Mouse (Mus musculus) right cerebral cortex, adult 18-20 months (tissue): ENCODE results near the gene Prlh.

Experiments
- DNase-seq: peaks from one replicate; pipeline ENCODE4 v3.0.0; 2022; ENCODE audit warnings: mixed read lengths

Prlh gene

DNA sequence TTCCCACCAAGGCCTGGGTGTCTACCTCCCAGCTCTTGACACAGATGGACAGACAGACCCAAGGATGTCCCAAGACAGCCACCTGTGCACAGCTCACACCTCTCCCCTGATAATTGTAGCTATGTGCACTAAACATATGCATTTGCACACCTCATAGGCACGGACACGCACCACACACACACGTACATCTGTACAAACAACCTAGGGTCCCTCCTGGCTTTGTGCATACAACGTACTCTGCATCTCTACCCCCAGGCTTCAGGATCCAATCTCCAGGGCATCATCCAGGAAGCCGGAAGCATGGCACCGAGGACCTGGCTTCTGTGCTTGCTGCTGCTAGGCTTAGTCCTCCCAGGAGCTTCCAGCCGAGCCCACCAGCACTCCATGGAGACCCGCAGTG lies at the start of gene Prlh:
Gene Prlh, plus strand, starts transcription at position 301 of the 400 bp plus-strand sequence.
- no peak for DNase-seq

- no peak for DNase-seq
These were observed 49.5 kb upstream of the Prlh start for GRCm38 (mm10) chr1:90903211-90903945.

- DNase-seq, result peak; percentile 83
These were observed 48.9 kb upstream of the Prlh start for GRCm38 (mm10) chr1:90903971-90904458.

- DNase-seq, result no peak
These were observed 48.0 kb upstream of the Prlh start for GRCm38 (mm10) chr1:90904729-90905404.

DNA sequence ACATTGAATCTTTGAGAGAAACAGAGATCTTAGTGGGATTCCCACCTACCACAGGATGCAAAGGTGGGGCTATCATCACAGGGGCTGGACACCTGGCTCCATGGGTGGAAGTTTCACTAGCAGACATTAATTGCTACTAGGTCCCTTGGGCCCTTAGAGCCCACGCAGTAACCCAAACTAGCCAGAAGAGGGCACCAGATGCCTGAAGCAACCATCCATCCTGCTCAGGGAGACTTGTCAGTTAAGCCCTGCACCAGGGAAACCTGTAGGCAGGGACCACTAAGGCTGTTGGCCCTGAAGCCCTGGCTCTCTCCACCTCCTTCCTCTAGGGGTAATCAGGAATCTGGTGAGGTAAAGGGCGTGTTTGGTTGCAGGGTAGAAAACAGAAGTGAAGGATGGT lies 46.6 kb upstream of the Prlh start:
- DNase-seq, result no peak

- DNase-seq, result no peak
These were observed 43.7 kb upstream of the Prlh start for GRCm38 (mm10) chr1:90909161-90909560.

DNA sequence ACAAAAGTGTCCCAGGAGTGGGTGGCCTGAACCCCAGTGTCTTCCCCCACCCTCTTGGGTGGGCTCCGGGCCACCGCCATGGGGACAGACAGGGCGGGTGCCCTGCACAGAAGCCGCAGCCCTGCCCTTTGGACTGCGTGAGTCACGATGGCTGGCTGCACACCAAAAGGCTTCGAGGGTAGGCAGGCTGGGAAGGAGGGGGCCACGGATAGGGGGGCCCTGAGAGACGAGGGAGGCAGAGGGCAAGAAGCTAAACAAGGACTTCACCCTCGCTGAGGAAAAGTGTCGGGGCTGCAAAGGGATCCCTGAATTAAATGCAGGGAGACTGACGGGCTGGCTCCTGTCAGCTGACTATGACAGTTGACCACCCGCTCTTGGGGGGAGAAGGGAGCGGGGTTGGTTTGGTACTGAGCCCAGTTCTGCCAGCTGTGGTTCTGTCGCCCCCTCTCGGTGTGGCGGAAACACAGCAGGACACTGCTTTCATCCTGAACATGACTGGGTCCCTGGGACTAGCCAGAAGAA lies 43.2 kb upstream of the Prlh start:
- DNase-seq, result no peak

GRCm38 (mm10) chr1:90913231-90913630 lies 39.7 kb upstream of the Prlh start:
- no peak for DNase-seq

DNA sequence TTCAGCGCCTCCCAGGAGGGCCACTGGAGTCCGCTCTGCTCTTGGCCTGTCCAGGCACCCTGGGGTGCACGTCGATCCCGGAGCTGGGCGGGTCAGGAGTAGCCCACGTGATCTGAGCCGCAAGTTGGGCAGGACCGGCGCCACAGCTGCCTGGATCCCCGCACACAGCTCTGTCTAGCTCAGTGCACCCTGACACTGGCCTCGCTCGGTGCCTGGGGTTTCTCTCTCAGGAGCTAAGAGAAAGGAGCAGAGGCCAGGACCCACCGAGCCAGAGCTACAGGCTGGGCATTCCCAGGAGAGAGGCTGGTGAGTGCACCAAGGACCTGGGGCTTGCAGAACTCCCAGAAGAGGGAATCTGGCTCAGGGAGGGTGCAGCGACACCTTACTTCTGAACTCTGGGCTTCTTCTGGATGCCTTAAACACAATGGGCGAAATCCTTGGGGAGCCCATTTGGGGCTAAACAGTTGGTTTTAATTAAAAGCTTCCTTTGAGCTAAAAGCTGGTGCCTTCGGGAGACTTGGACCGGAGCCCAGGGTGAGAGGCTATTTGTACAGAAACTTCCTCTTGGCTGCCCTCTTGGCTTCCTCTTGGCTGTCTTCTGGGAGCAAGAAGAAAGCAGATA lies 37.8 kb upstream of the Prlh start, which contains the start of gene Mlph:
Gene Mlph, plus strand, starts transcription at position 138 of the 622 bp plus-strand sequence.
- no peak for DNase-seq

- DNase-seq, result no peak
These were observed 35.4 kb upstream of the Prlh start for GRCm38 (mm10) chr1:90917509-90917908.

DNA sequence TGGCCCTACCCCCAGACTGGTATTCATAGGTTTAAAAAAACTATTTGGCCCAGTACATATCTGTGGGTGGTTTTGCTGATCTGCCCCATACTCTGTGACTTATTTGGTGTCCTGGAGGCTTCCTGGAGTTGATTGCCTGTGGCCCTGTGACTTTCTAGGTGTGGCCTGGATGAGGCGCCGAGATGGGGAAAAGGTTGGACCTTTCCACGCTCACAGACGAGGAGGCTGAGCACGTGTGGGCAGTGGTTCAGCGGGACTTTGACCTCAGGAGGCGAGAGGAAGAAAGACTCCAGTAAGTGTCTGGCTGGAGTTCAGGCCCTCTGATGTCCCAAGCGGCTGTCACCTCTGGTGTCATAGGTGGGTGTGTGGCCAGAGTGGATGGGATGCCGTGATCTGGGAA lies 31.2 kb upstream of the Prlh start:
- no peak for DNase-seq

DNA sequence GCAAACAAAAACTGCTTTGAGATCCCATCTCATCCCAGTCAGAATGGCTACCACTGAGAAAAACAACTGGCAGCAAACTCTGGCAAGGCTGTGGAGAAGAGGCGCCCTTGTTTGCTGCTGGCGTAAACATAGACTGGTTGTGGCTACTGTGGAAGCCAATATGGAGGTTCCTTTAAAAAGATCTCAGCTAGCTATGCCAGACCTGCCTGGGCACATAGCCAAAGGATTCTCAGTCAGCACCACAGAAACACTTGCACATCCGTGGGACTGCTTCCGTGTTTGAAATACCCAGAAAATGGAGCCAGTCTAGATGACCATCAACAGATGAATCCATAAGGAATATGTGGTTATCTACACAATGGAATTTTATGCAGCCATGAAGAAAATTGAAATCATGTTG lies 26.9 kb upstream of the Prlh start:
- no peak for DNase-seq

DNA sequence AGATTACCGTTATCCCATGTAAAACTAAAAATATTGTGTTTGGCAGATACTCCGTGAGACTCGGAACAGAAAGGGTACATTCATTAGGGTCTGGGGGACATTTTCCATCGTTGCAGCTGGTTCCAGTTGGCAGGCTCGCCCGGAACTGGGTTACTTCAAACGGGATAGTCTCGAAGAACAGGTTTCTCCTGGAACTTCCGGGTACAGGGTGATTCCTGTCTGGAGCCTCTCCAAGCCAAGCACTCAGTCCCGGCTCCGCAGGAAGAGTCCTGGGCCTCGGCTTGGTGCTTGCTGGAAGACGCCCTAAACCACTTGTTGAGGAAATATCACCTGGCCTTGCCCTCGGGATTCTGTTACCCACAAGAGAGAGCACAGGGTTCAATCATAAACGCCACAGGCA lies 25.6 kb upstream of the Prlh start:
- no peak for DNase-seq

DNA sequence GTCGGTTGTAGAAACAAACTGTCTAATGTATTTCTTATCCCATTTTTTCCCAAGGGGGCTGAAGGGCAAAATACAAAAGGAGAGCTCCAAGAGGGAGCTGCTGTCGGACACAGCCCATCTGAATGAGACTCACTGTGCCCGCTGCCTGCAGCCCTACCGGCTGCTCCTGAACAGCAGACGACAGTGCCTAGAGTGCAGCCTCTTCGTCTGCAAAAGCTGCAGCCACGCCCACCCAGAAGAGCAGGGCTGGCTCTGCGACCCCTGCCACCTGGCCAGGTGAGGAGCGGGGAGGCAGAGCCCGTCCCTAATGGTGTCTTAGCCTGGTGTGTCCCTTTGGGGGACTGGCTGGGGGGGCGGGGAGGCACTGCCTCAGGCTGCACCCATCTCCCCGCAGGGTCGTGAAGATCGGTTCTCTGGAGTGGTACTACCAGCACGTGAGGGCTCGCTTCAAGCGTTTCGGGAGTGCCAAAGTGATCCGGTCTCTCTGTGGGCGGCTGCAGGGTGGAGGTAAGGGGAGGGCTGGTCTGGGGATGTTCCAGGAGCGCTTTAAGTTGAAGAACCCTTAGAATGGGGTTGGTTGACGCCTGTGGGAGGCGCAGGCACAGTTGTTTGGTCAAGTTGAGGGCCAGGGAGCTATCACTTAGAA lies 24.9 kb upstream of the Prlh start:
- no peak for DNase-seq

DNA sequence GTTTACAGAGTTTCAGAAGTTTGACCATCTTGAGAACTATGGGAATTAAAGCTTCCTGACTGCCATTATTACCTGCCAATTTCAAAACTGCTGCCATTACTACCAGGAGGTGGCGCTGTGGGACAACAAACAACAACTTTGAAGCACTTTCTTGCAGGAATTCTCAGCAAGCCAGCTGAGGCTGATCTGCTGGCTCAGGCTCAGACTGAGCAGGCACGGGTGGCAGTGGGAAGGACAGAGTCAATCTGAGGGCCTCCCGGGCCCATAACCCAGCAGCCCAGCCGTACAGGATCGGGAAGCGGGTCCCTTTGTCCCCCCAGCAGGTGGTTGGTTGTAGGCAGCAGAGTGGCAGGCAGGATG lies 24.4 kb upstream of the Prlh start:
- peak; percentile 86 for DNase-seq

- no peak for DNase-seq
These were observed 19.9 kb upstream of the Prlh start for GRCm38 (mm10) chr1:90933001-90933400.

- no peak for DNase-seq
These were observed 15.9 kb upstream of the Prlh start for GRCm38 (mm10) chr1:90936990-90937389.

DNA sequence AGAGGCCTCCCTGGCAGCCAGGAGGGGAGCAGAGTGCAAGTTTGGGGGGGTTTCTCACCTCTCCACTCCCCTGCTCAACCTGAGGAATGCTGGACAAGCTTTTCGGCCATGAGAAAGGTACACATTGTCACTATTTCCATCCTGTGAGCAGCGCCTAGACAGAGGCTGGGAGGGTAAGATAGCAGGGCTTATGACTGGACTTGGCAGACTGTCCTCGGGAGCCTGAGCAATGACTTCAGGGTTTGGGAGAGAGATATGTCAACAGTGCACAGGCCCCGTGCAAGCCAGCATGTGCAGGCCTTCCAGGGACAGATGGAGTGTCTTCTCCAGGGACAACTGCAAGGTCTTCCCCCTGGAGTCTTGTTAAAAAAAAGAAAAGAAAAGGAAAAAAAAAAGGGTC lies 12.9 kb upstream of the Prlh start:
- no peak for DNase-seq

DNA sequence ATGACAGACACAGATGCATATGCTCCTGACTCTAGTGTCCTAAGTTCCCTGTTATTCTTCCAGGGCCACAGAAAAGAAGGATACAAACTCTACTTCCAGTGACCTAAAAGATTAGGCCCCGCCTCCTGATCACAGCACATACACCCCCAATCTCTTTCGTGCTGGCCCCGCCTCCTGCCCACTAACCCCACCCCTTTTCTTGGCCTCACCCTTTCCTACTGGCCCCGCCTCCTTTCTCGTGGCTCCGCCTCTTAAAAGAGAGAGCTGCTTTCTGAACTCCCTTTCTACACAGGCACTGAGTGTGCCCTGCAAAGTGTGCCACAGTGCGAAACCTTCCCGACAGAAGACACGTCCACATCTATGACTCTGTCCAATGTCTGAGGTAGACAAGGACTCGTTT lies 7.7 kb upstream of the Prlh start:
- no peak for DNase-seq

DNA sequence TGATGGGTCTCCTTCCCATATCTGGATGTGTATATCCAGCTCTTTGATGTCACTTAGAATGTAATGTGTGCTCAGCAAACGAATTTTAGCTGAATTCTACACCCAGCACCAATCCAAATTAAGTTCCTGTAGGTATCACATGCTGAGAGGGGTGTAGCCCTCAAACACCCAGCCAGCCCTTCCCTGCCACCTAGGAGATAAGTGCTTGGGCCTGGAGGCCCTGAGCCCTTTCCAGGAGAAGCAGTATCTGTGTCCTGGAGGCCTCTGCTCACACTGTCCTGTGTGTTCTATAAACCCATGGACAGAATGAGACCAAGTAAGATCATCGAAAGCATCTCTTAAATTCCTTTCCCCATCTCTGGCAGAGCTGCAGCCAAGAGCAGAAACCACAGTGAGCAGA lies 5.7 kb upstream of the Prlh start:
- DNase-seq, result no peak

DNA sequence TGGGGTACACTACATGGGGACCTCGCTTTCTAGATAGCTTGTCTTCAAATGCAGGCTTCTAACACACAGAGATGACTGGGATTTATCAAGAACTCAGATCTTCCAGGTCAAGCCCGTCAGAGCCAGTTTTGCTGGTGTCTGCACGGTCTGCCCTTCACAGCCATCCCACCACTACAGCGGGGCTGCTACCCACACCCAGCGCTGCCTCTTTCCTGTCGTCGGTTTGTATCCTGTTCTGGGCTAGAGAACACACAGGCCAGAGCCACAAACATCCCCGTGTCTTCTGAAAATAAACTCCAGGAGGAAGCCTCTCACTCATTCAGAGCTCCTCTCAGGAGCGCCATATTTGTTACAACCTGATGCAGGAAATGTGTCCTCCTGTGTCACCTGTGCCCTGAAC lies 3.6 kb upstream of the Prlh start:
- no peak for DNase-seq

DNA sequence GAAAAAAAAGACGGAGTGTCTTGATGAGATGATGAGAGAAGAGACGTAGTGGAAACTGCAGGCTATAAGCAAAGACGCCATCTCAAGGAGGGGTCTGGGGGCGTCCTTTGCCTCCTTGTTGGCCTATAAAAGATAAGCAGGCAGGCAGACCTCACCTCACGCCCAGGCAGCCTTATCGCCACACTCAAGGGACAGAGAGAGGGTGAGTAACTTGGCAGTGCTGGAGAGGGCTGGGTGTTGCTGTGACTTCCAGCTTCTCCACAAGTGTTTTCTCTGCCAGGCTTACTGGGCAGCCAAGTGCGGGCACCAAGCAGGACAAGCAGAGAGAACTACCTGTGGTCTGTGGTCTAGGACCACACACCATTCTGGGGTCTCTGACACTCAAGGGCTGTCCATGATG lies 1.2 kb upstream of the Prlh start:
- no peak for DNase-seq

GRCm38 (mm10) chr1:90953688-90954087 lies 780 bp downstream of the Prlh start:
- DNase-seq, result no peak
